Mouse (Mus musculus): ENCODE data around the gene Pex19. TPM values are rescaled to one million over a fixed set of nuclear protein-coding genes. Genes with fewer than 3 reads are reported as not detected.
A peak's percentile ranks its signal among the peaks of the same experiment; 100 is the strongest.

The Pex19 gene
- total and polyA plus RNA-seq, 2 experiments from 2014 or later: 144 to 203 TPM

DNA sequence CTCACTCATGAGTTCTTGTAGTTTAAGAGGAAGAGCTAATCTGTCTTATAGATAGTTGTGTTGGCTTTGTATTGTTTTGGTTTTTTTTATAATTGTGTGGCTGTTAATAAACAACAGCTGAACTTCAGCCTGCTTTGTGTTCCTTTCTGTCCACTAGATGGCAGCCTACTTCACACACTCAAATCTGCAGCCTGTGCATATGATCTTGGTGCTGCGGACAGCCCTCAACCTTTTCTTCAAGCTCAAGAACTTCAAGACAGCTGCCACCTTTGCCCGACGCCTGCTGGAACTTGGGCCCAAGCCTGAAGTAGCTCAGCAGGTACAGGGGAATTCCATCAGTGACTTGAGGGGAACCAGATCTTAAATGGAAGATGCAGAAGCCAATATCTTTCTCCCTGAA is 6.8 kb upstream of the Pex19 start:
- H3K4me2 ChIP-seq (ENCODE audit: low read depth, low read length): no peak overlapping the region
- no peaks in the 10 kb centered on the region for H3K4me1 ChIP-seq (ENCODE audit: insufficient read depth, low read length)
- no peaks in the 10 kb centered on the region for H3K9me3 ChIP-seq (ENCODE audit: low read length)
- H3K27ac ChIP-seq: no peak overlapping the region
- 39% methylated on average over 3 of the region's 3 CpGs for WGBS
- DNase-seq (ENCODE audit: low spot score): peak; percentile 82
- no peaks in the 10 kb centered on the region for H3K27me3 ChIP-seq (ENCODE audit: insufficient read depth, low read length)
- no peak overlapping the region for H3K4me3 ChIP-seq (ENCODE audit: low read length)
- peaks cover 80% of the 10 kb centered on the region for H3K36me3 ChIP-seq (ENCODE audit: insufficient read depth, low read length)
- peak; percentile 84 for TF ChIP-seq CTCF (IDR thresholded peaks at IDR 0.05; ENCODE audit: low read depth)
- no peak; the same call in 1 of the 2 replicates for ATAC-seq
- H3K9ac ChIP-seq (replicated peaks; ENCODE audit: low read length): no peak overlapping the region

GRCm38 (mm10) chr1:172122671-172123070 is 3.9 kb upstream of the Pex19 start:
- H3K9ac ChIP-seq (replicated peaks; ENCODE audit: low read length): no peak overlapping the region
- WGBS: 81% methylated on average over 2 of the region's 2 CpGs
- no peaks in the 10 kb centered on the region for H3K9me3 ChIP-seq (ENCODE audit: low read length)
- no peak for DNase-seq (ENCODE audit: low spot score)
- TF ChIP-seq CTCF (IDR thresholded peaks at IDR 0.05; ENCODE audit: low read depth): no peak
- no peak overlapping the region for H3K4me2 ChIP-seq (ENCODE audit: low read depth, low read length)
- no peak overlapping the region for H3K4me3 ChIP-seq (ENCODE audit: low read length)
- H3K36me3 ChIP-seq (ENCODE audit: insufficient read depth, low read length): peaks cover 51% of the 10 kb centered on the region
- peaks cover 5% of the 10 kb centered on the region for H3K4me1 ChIP-seq (ENCODE audit: insufficient read depth, low read length)
- no peak overlapping the region for H3K27ac ChIP-seq
- ATAC-seq: no peak
- no peaks in the 10 kb centered on the region for H3K27me3 ChIP-seq (ENCODE audit: insufficient read depth, low read length)

DNA sequence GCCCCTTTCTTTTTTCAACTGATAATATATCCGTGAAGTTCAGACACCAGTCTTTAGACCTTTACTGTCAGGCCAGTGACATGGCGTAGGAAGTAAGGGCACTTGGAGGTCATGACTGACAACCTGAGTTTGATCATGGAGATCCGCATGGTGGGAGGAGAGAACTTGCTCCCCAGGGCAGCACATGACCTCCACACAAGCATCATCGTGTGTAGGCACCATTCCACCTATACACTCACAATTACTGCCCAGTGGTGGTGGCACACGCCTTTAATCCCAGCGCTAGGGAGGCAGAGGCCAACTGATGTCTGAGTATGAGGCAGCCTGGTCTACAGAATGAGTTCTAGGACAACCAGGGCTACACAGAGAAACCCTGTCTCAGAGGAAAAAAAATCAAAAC is 2.0 kb upstream of the Pex19 start:
- 84% methylated on average over 6 of the region's 6 CpGs for WGBS

GRCm38 (mm10) chr1:172127487-172127886 is 932 bp downstream of the Pex19 start:
- no peaks in the 10 kb centered on the region for H3K27me3 ChIP-seq (ENCODE audit: insufficient read depth, low read length)
- H3K9ac ChIP-seq (replicated peaks; ENCODE audit: low read length): peak overlapping the region; percentile 80
- no peak for DNase-seq (ENCODE audit: low spot score)
- no peaks in the 10 kb centered on the region for H3K9me3 ChIP-seq (ENCODE audit: low read length)
- 45% methylated on average over 5 of the region's 5 CpGs for WGBS
- H3K4me3 ChIP-seq (ENCODE audit: low read length): peak overlapping the region; percentile 85
- H3K4me2 ChIP-seq (ENCODE audit: low read depth, low read length): peak overlapping the region; percentile 69
- no peak for TF ChIP-seq CTCF (IDR thresholded peaks at IDR 0.05; ENCODE audit: low read depth)
- ATAC-seq: no peak
- no peak overlapping the region for H3K27ac ChIP-seq
- peaks cover 6% of the 10 kb centered on the region for H3K4me1 ChIP-seq (ENCODE audit: insufficient read depth, low read length)
- H3K36me3 ChIP-seq (ENCODE audit: insufficient read depth, low read length): peaks cover 28% of the 10 kb centered on the region

More for the DNA sequence above, 2.0 kb upstream of the Pex19 start:
- no peaks in the 10 kb centered on the region for H3K27me3 ChIP-seq (ENCODE audit: insufficient read depth, low read length)
- no peak overlapping the region for H3K27ac ChIP-seq
- peaks cover 34% of the 10 kb centered on the region for H3K36me3 ChIP-seq (ENCODE audit: insufficient read depth, low read length)
- no peak overlapping the region for H3K4me3 ChIP-seq (ENCODE audit: low read length)
- peaks cover 6% of the 10 kb centered on the region for H3K4me1 ChIP-seq (ENCODE audit: insufficient read depth, low read length)
- no peak overlapping the region for H3K9ac ChIP-seq (replicated peaks; ENCODE audit: low read length)
- no peaks in the 10 kb centered on the region for H3K9me3 ChIP-seq (ENCODE audit: low read length)
- ATAC-seq (no peak), DNase-seq (ENCODE audit: low spot score) (no peak)
- no peak for TF ChIP-seq CTCF (IDR thresholded peaks at IDR 0.05; ENCODE audit: low read depth)
- no peak overlapping the region for H3K4me2 ChIP-seq (ENCODE audit: low read depth, low read length)

GRCm38 (mm10) chr1:172128563-172128962 is 2.0 kb downstream of the Pex19 start:
- no peak overlapping the region for H3K4me3 ChIP-seq (ENCODE audit: low read length)
- peaks cover 34% of the 10 kb centered on the region for H3K36me3 ChIP-seq (ENCODE audit: insufficient read depth, low read length)
- no peak overlapping the region for H3K9ac ChIP-seq (replicated peaks; ENCODE audit: low read length)
- H3K9me3 ChIP-seq (ENCODE audit: low read length): no peaks in the 10 kb centered on the region
- 95% methylated on average over 15 of the region's 15 CpGs for WGBS
- H3K4me2 ChIP-seq (ENCODE audit: low read depth, low read length): no peak overlapping the region
- no peak for TF ChIP-seq CTCF (IDR thresholded peaks at IDR 0.05; ENCODE audit: low read depth)
- no peak for DNase-seq (ENCODE audit: low spot score)
- H3K27me3 ChIP-seq (ENCODE audit: insufficient read depth, low read length): no peaks in the 10 kb centered on the region
- no peak overlapping the region for H3K27ac ChIP-seq
- no peak for ATAC-seq
- peaks cover 6% of the 10 kb centered on the region for H3K4me1 ChIP-seq (ENCODE audit: insufficient read depth, low read length)

- Histone ChIP-seq H3K27me3 (ENCODE audit: insufficient read depth, low read length) (no peaks in the 10 kb centered on the region), H3K36me3 (ENCODE audit: insufficient read depth, low read length) (peaks cover 39% of the 10 kb centered on the region), H3K4me2 (ENCODE audit: low read depth, low read length) (no peak overlapping the region), H3K9me3 (ENCODE audit: low read length) (no peaks in the 10 kb centered on the region), H3K27ac (no peak overlapping the region), H3K4me3 (ENCODE audit: low read length) (no peak overlapping the region), H3K9ac (replicated peaks; ENCODE audit: low read length) (no peak overlapping the region), H3K4me1 (ENCODE audit: insufficient read depth, low read length) (peaks cover 6% of the 10 kb centered on the region)
- WGBS: 63% methylated on average over 2 of the region's 2 CpGs
- TF ChIP-seq CTCF (IDR thresholded peaks at IDR 0.05; ENCODE audit: low read depth): peak; percentile 58
- peak; percentile 62 for DNase-seq (ENCODE audit: low spot score)
- ATAC-seq: no peak
Measured at GRCm38 (mm10) chr1:172129108-172129507, 2.6 kb downstream of the Pex19 start.

- no peaks in the 10 kb centered on the region for H3K9me3 ChIP-seq (ENCODE audit: low read length)
- H3K9ac ChIP-seq (replicated peaks; ENCODE audit: low read length): no peak overlapping the region
- ATAC-seq: no peak
- H3K4me1 ChIP-seq (ENCODE audit: insufficient read depth, low read length): peaks cover 6% of the 10 kb centered on the region
- TF ChIP-seq CTCF (IDR thresholded peaks at IDR 0.05; ENCODE audit: low read depth): no peak
- H3K27me3 ChIP-seq (ENCODE audit: insufficient read depth, low read length): no peaks in the 10 kb centered on the region
- DNase-seq (ENCODE audit: low spot score): no peak
- peaks cover 46% of the 10 kb centered on the region for H3K36me3 ChIP-seq (ENCODE audit: insufficient read depth, low read length)
- WGBS: 93% methylated on average over 5 of the region's 5 CpGs
- no peak overlapping the region for H3K27ac ChIP-seq
- no peak overlapping the region for H3K4me2 ChIP-seq (ENCODE audit: low read depth, low read length)
- no peak overlapping the region for H3K4me3 ChIP-seq (ENCODE audit: low read length)
Measured at GRCm38 (mm10) chr1:172129780-172130179, 3.2 kb downstream of the Pex19 start.
